Mouse (Mus musculus) liver, adult 2 months (tissue): Measurements from ENCODE around the gene Ccdc141. TPM values are rescaled to one million over a fixed set of nuclear protein-coding genes. Genes with fewer than 3 reads are reported as not detected.

Experiments
- DNase-seq: peaks from one replicate; pipeline ENCODE4 v3.0.0-alpha.2; 2011; ENCODE audit warnings: low read depth, low spot score; ENCODE audit errors: extremely low read depth
- H3K27ac ChIP-seq: fragments of 200-500 bp; replicated peaks from 2 replicates; pipeline ENCODE4 v1.5.1; 2012; ENCODE audit warnings: low read depth, mild to moderate bottlenecking, control low read depth, inconsistent platforms, low read length; ENCODE audit not compliant: insufficient read depth
- H3K27me3 ChIP-seq: fragments of 200-500 bp; 2 replicates; pipeline ENCODE4 v1.6.1; 2012; ENCODE audit warnings: mild to moderate bottlenecking, moderate library complexity, low read length, inconsistent platforms; ENCODE audit not compliant: control insufficient read depth, insufficient read depth
- H3K36me3 ChIP-seq: fragments of 200-500 bp; 2 replicates; pipeline ENCODE4 v1.6.1; 2012; ENCODE audit warnings: low read length, inconsistent platforms; ENCODE audit not compliant: control insufficient read depth, insufficient read depth
- H3K4me1 ChIP-seq: fragments of 200-500 bp; 2 replicates; pipeline ENCODE4 v1.6.1; 2011; ENCODE audit warnings: low read length; ENCODE audit not compliant: control insufficient read depth, insufficient read depth
- H3K4me3 ChIP-seq: fragments of 200-500 bp; 2 replicates; pipeline ENCODE4 v1.5.1; 2011; ENCODE audit warnings: low read depth, mild to moderate bottlenecking, control low read depth, low read length, moderate library complexity; ENCODE audit not compliant: insufficient read depth
- H3K79me2 ChIP-seq: fragments of 200-500 bp; 2 replicates; pipeline ENCODE4 v1.6.1; 2012; ENCODE audit warnings: inconsistent platforms, mild to moderate bottlenecking, low read length, moderate library complexity; ENCODE audit not compliant: control insufficient read depth, insufficient read depth
- H3K9ac ChIP-seq: fragments of 200-500 bp; 2 replicates; pipeline ENCODE4 v1.6.1; 2012; ENCODE audit warnings: low read depth, mild to moderate bottlenecking, control low read depth, inconsistent platforms, low read length
- CTCF ChIP-seq: fragments of 200-500 bp; IDR thresholded peaks from 2 replicates; pipeline ENCODE4 v1.5.1; 2011; ENCODE audit warnings: low read depth, low read length, control low read depth
- POLR2A ChIP-seq: fragments of 200-500 bp; IDR thresholded peaks from 2 replicates; pipeline ENCODE4 v1.6.1; 2011; ENCODE audit warnings: low read length, control low read depth; ENCODE audit not compliant: insufficient read depth; ENCODE audit errors: extremely low read depth
- WGBS: fragments of 180-500 bp; shearing (Covaris S2); methylation state at CpG from one replicate; pipeline ENCODE4 v1.1.7; 2018; 5-methylcytosine and 5-hydroxymethylcytosine counted together
- polyA plus RNA-seq: library from polyadenylated mRNA; depleted of rRNA; stranded (reverse); fragments of >200 nt; gene quantifications from 2 replicates; pipeline ENCODE4 v1.2.3, GENCODE M21; 2012
- total RNA-seq: library from RNA; depleted of rRNA; stranded (reverse); fragments of >200 nt; gene quantifications from 2 replicates; pipeline ENCODE4 v1.2.3, GENCODE M21; 2014

Gene Ccdc141
- total and polyA plus RNA-seq, 2 experiments, result 8.6 to 17.7 TPM

DNA sequence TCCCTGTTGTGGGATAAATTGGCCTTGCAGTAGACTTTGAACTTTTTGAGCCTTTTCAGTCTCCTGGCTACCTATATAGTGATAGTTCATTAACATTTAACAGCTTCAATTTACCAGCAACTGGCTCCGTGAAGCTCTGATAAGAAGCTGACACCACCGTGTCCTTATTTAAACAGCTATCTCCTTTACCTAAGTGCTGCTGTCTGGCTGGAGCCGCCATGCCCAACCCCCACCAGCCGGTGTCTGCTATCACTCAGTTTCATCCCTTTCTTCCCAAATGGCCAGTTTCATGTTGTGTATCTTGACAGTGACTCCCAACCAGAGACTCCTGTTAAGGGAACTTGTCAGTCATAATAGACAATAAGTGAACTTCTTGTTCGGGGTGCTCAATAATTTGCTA, 186.8 kb downstream of the Ccdc141 start:
- WGBS, result 31% methylated on average over 5 of the region's 5 CpGs
- no peak for TF ChIP-seq CTCF
- no peak for TF ChIP-seq POLR2A
- H3K27me3 ChIP-seq, result no peaks in the 10 kb centered on the region
- H3K79me2 ChIP-seq, result no peaks in the 10 kb centered on the region
- no peak overlapping the region for H3K9ac ChIP-seq
- H3K27ac ChIP-seq, result no peak overlapping the region
- no peak overlapping the region for H3K4me3 ChIP-seq
- DNase-seq, result no peak
- no peaks in the 10 kb centered on the region for H3K36me3 ChIP-seq
- H3K4me1 ChIP-seq, result no peaks in the 10 kb centered on the region; the same call in 1 of the 2 replicates

- Histone ChIP-seq H3K27me3 (no peaks in the 10 kb centered on the region), H3K4me1 (no peaks in the 10 kb centered on the region; the same call in 1 of the 2 replicates), H3K27ac (no peak within 1 kb of the TSS), H3K4me3 (no peak within 1 kb of the TSS), H3K79me2 (no peaks in the 10 kb centered on the region), H3K36me3 (no peaks in the 10 kb centered on the region), H3K9ac (no peak within 1 kb of the TSS)
- DNase-seq, result no peak
- 82% methylated on average over 18 of the region's 18 CpGs for WGBS
- TF ChIP-seq CTCF, result no peak
- TF ChIP-seq POLR2A, result no peak
Measured at GRCm38 (mm10) chr2:76982391-76983145, 187.9 kb downstream of the Ccdc141 start, which contains the start of gene Ttn. Ttn (minus strand) TSS chr2:76982547.

DNA sequence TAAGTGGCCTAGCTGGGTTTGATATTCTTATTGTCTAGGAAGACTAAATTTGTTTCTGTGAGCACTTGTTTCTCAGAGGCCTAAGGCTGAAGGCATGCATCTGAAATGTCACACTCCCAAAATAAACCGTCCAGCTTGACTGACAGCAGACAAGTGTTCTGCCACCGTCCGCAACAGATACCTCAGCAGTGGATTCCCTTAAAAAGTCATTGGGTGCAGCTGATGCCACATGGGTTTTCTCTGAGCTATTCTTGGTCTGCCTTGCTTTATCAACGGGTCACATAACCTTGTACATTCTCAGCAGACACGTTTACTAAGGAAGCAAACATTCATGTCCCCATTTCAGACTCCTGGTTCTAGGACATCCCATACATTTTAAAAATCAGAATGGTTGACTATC, 188.7 kb downstream of the Ccdc141 start:
- Histone ChIP-seq H3K79me2 (no peaks in the 10 kb centered on the region), H3K4me1 (no peaks in the 10 kb centered on the region; the same call in 1 of the 2 replicates), H3K27ac (no peak overlapping the region), H3K36me3 (no peaks in the 10 kb centered on the region), H3K27me3 (no peaks in the 10 kb centered on the region), H3K4me3 (no peak overlapping the region), H3K9ac (no peak overlapping the region)
- WGBS, result 77% methylated on average over 5 of the region's 5 CpGs
- TF ChIP-seq CTCF, result no peak
- TF ChIP-seq POLR2A, result no peak
- no peak for DNase-seq

GRCm38 (mm10) chr2:76980146-76980545, 190.3 kb downstream of the Ccdc141 start:
- Histone ChIP-seq H3K4me1 (no peaks in the 10 kb centered on the region; the same call in 1 of the 2 replicates), H3K4me3 (no peak overlapping the region; the same call in 1 of the 2 replicates), H3K27ac (no peak overlapping the region), H3K79me2 (no peaks in the 10 kb centered on the region), H3K9ac (peak overlapping the region; percentile 28; the same call in 1 of the 2 replicates), H3K27me3 (no peaks in the 10 kb centered on the region), H3K36me3 (no peaks in the 10 kb centered on the region)
- TF ChIP-seq POLR2A, result no peak
- peak; percentile 80 for TF ChIP-seq CTCF
- WGBS, result 41% methylated on average over 9 of the region's 9 CpGs
- peak; percentile 71 for DNase-seq

DNA sequence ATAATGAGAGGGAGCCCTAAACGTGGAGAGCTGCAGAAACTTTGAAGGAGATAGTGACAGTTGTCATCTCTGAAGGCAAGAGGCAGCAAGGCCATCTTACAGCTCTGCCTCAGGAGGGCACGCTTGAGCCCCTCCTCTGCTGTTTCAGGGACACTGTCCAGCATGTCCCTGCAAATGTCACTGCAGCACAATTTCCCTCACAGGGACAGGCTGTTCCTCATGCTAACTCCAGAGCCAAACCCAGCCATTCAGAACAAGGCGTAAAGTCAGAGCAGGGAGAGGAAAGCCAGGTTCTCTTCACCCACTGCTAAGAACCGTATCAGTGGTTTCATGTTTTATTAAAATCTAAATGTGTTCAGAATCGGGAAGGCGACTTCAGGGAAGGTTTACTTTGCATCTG, 192.8 kb downstream of the Ccdc141 start:
- Histone ChIP-seq H3K4me3 (no peak overlapping the region), H3K27ac (no peak overlapping the region), H3K27me3 (no peaks in the 10 kb centered on the region), H3K79me2 (no peaks in the 10 kb centered on the region), H3K9ac (no peak overlapping the region), H3K36me3 (no peaks in the 10 kb centered on the region), H3K4me1 (no peaks in the 10 kb centered on the region; the same call in 1 of the 2 replicates)
- TF ChIP-seq CTCF (no peak), POLR2A (no peak)
- DNase-seq, result no peak
- 80% methylated on average over 6 of the region's 6 CpGs for WGBS

GRCm38 (mm10) chr2:76972051-76972450, 198.4 kb downstream of the Ccdc141 start:
- TF ChIP-seq CTCF (no peak), POLR2A (no peak)
- no peak for DNase-seq
- no peaks in the 10 kb centered on the region for H3K27me3 ChIP-seq
- WGBS, result 63% methylated on average over 4 of the region's 4 CpGs
- no peak overlapping the region for H3K9ac ChIP-seq
- H3K79me2 ChIP-seq, result no peaks in the 10 kb centered on the region
- H3K36me3 ChIP-seq, result no peaks in the 10 kb centered on the region
- no peak overlapping the region for H3K4me3 ChIP-seq
- no peaks in the 10 kb centered on the region for H3K4me1 ChIP-seq
- H3K27ac ChIP-seq, result no peak overlapping the region
